Mouse (Mus musculus) E14TG2a.4 (cell line): ENCODE data around the gene Zdhhc11.

Experiments used
- H3K27me3 ChIP-seq: 2 replicates; pipeline ENCODE4 v1.6.1; 2014; ENCODE audit warnings: low read length, control low read depth; ENCODE audit not compliant: insufficient read depth
- H3K36me3 ChIP-seq: 2 replicates; pipeline ENCODE4 v1.6.1; 2014; ENCODE audit warnings: low read length, control low read depth; ENCODE audit not compliant: insufficient read depth
- H3K4me1 ChIP-seq: replicated peaks from 2 replicates; pipeline ENCODE4 v1.6.1; 2014; ENCODE audit warnings: low read depth, low read length, control low read depth
- H3K4me3 ChIP-seq: replicated peaks from 2 replicates; pipeline ENCODE4 v1.5.1; 2014; ENCODE audit warnings: mild to moderate bottlenecking, low read length
- H3K9me3 ChIP-seq: 2 replicates; pipeline ENCODE4 v1.6.1; 2014; ENCODE audit warnings: low read length, control low read depth
- CTCF ChIP-seq: conservative IDR thresholded peaks from 2 replicates; pipeline ENCODE4 v1.5.1; 2014; ENCODE audit warnings: low read length
- NANOG ChIP-seq: IDR thresholded peaks from 2 replicates; pipeline ENCODE4 v1.6.1; 2014; ENCODE audit warnings: borderline replicate concordance, low read length, mixed read lengths
- POU5F1 ChIP-seq: IDR thresholded peaks from 2 replicates; pipeline ENCODE4 v1.6.1; 2014; ENCODE audit warnings: low read length, borderline replicate concordance

Zdhhc11 gene

DNA sequence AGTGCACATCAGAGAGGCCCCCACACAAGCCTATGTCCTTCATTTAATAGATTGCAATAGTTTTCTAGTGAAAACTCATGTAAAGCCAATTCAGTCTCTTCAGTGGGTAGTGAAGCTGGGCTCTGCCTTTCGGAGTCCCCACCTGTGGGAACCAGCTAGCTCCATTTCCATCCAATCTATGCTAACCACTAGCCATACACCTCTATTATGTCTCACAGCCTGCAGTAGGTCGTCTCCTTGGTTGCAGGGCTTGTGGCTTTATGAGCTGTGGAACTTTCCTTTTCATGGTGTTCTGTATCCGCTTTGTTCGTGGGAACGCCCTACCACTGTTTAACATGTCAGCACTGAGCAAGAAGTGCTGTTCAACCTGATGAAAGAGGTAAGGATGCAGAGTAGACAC, at the start of gene Zdhhc11:
Zdhhc11 (plus strand) TSS at position 301 of the 400 bp plus-strand sequence.
- Histone ChIP-seq H3K9me3 (0 out of 2 replicates have a peak, but pooled peaks cover 2% of the 10 kb centered on the region), H3K4me1 (no peaks in the 10 kb centered on the region), H3K27me3 (no peaks in the 10 kb centered on the region), H3K4me3 (no peak within 1 kb of the TSS), H3K36me3 (peaks cover 27% of the 10 kb centered on the region)
- TF ChIP-seq POU5F1 (no peak), NANOG (no peak), CTCF (no peak)

DNA sequence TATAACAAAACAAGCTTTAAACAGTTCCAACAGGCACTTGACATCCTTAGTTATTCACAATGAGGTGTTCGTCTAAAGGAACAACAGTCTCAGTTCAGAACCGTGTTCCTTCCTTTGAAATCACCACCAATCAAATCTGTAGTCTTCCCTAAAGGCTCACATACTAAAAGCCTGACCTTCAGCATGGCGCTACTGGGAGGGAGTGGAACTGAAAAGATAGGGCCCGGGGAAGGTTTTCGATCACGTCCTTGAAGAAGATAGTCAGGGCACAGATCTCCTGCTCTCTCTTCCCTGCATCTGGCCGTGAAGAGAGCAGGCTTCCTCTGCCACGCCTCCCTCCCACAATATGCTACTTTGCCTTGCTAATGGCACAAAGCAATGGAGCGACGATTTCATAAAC, 31.4 kb upstream of the Zdhhc11 start:
- no peaks in the 10 kb centered on the region for H3K27me3 ChIP-seq
- peaks cover 85% of the 10 kb centered on the region for H3K36me3 ChIP-seq
- TF ChIP-seq POU5F1 (no peak), NANOG (no peak), CTCF (no peak)
- peaks cover 12% of the 10 kb centered on the region for H3K4me1 ChIP-seq
- H3K4me3 ChIP-seq = no peak overlapping the region
- H3K9me3 ChIP-seq = no peaks in the 10 kb centered on the region

DNA sequence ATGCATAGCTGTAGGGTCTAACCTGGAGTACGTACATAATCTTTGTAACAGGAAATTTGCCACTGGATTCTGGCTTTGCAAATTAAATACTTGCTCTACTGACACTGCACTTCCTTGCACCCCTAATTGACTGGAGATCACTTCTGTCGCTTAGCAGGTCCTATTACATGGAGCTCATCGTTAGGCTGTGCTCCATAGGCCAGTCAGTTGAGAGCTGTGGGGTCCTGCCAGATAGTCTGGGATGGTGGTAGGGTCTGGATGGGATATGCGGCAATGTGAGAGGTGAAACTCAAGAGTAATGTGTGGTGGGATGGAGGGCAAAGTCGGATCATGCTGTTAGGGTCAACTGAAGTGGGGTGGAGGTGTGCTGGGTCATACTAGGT, 26.7 kb upstream of the Zdhhc11 start:
- H3K36me3 ChIP-seq = peaks cover 59% of the 10 kb centered on the region
- H3K4me3 ChIP-seq = peak overlapping the region; percentile 90
- TF ChIP-seq POU5F1 (no peak), NANOG (no peak), CTCF (no peak)
- H3K4me1 ChIP-seq = peaks cover 28% of the 10 kb centered on the region
- H3K9me3 ChIP-seq = no peaks in the 10 kb centered on the region
- no peaks in the 10 kb centered on the region for H3K27me3 ChIP-seq

DNA sequence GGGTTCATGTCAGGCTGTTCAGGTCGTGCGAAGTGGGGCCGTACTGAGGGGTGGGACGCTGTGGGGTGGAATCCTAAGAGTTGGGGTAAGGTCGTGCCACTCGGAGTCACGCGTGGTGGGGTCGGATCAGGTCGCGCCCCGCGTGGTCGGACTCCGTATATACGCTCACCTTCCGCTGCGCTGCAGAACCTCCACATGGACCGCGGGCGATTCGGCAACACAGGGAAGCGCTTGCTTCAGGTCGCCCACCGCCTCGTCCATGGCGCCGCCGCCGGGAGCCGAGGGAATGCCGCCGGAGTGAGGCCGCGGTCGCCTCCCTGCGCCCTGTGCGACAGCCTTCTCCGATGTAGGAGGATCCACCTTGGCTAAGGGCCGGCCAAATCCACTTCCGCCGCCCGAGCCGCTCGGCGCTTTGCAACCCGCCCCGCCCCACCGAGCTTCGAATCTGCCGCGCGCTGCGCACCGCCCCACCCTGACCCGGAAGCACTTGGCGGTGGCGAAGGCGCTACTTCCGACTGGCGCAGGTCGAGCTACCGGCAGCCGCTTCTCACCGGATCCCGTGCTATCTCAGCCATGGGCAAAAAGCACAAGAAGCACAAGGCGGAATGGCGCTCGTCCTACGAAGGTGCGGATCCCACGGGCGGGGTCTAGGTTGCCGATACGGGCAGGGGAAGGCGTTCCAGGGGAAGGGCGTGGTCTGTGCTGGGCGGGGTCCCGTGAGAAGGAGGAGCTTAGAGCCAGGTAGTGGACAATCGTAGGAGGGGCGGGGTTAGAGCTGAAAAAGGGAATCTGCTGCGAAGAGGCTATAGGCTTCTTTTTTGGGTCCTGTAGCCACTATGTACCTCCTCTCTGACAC, 26.1 kb upstream of the Zdhhc11 start, which contains the start of the genes Trip13 and Brd9:
Trip13 (minus strand) TSS at position 464 of the 856 bp plus-strand sequence.
Brd9 (plus strand) TSS at position 491 of the 856 bp plus-strand sequence.
- Histone ChIP-seq H3K9me3 (no peaks in the 10 kb centered on the region), H3K4me1 (peaks cover 23% of the 10 kb centered on the region), H3K4me3 (peak within 1 kb of the TSS; percentile 90), H3K27me3 (no peaks in the 10 kb centered on the region), H3K36me3 (peaks cover 59% of the 10 kb centered on the region)
- TF ChIP-seq CTCF (no peak), NANOG (no peak), POU5F1 (no peak)

DNA sequence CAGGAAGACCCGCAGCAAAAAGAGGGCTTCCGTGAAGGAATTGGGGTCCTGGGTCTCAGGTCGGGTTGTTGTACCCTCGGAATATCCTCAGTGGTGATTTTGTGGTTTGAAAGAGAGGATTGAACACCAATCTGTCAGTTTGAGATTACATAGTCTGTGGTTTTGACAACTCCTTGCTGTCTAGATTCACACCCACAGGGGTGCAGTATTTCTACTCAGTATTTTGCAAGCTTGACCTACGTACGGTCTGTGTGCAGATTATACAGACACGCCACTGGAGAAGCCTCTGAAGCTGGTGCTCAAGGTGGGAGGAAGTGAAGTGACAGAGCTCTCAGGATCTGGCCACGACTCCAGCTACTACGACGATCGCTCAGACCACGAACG, 25.5 kb upstream of the Zdhhc11 start:
- Histone ChIP-seq H3K4me3 (peak overlapping the region; percentile 90), H3K4me1 (peaks cover 23% of the 10 kb centered on the region), H3K27me3 (no peaks in the 10 kb centered on the region), H3K36me3 (peaks cover 59% of the 10 kb centered on the region), H3K9me3 (no peaks in the 10 kb centered on the region)
- TF ChIP-seq NANOG (no peak), POU5F1 (no peak), CTCF (no peak)

DNA sequence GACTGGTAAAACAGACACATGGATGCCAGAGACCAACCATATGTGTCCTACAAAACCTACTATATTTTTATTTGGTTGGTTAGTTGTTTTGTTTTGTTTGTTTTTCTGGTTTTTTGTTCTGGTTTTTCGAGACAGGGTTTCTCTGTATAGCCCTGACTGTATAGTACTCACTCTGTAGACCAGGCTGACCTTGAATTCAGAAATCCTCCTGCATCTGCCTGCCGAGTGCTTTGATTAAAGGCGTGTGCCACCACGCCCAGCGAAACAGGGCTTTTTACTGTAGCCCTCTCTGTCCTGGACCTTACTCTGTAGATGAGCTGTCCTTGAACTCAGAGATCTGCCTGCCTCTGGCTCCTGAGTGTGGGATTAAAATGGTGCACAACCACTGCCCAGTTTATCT, 24.6 kb upstream of the Zdhhc11 start:
- Histone ChIP-seq H3K27me3 (no peaks in the 10 kb centered on the region), H3K4me1 (peaks cover 23% of the 10 kb centered on the region), H3K4me3 (peak overlapping the region; percentile 90), H3K9me3 (no peaks in the 10 kb centered on the region), H3K36me3 (peaks cover 61% of the 10 kb centered on the region)
- TF ChIP-seq CTCF = no peak

DNA sequence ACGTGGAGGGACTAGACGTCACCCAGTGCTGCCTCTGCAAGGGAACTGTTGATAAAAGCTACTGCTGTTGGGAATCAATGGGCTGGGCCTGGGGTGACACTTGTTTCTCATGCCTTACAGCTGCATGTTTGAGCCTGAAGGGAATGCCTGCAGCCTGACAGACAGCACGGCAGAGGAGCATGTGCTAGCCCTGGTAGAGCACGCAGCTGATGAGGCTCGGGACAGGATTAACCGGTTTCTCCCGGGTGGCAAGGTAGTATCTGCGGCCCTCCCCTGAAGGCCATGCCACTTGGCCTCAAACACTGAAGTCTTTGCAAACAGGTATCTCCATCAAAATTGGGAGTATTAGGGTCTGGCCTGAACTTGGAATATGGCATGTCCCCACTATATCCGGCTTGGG, 19.0 kb upstream of the Zdhhc11 start:
- Histone ChIP-seq H3K36me3 (peaks cover 90% of the 10 kb centered on the region), H3K4me3 (no peak overlapping the region), H3K9me3 (no peaks in the 10 kb centered on the region)

DNA sequence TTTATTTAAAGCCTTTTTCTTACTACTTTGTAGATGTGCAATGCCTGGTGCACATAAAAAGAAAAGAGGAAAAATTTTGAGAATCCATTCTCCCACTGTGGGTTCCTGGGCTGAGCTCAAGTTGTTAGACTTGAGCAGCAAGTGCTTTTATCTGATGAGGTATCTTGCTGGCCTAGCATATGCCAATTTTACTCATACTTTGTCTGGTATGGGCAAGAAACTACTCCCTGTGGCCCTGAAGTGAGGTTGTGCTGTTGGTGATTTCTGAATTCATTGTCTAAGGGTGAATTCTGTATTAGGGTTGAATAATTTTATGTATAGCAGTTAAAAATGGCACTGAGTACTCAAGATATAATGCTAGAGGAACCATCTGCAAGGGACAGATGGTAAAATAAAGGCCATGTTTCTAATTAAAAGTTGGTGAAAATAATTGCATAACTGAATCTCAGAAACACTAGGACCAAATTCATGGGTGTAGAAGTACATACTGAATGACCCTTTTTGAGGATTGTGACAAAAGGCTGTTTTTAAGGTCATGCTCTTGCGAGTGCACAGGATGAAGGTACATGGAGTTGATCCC, 10.0 kb upstream of the Zdhhc11 start:
- H3K4me1 ChIP-seq = no peaks in the 10 kb centered on the region
- TF ChIP-seq CTCF (no peak), POU5F1 (no peak)
- peaks cover 94% of the 10 kb centered on the region for H3K36me3 ChIP-seq
- no peaks in the 10 kb centered on the region for H3K27me3 ChIP-seq
- no peak overlapping the region for H3K4me3 ChIP-seq
- no peaks in the 10 kb centered on the region for H3K9me3 ChIP-seq

More for the DNA sequence above, 19.0 kb upstream of the Zdhhc11 start:
- H3K27me3 ChIP-seq = no peaks in the 10 kb centered on the region
- TF ChIP-seq POU5F1 (no peak), CTCF (no peak), NANOG (no peak)
- H3K4me1 ChIP-seq = no peaks in the 10 kb centered on the region
